Mouse (Mus musculus) CH12.LX (cell line): ENCODE measurements around the gene Zfp981.
"Not testable (repeated sequence)": the region's sequence is repeated elsewhere in the genome, so short reads cannot be mapped to it uniquely, and the experiment has no call there.

Experiments used
- CTCF ChIP-seq, 2 experiments: IDR thresholded peaks in 1 of 2; conservative IDR thresholded peaks in 1 of 2; 2 replicates each; pipeline ENCODE4 v1.5.1; 2011 to 2012; ENCODE audit warnings: low read depth in 2 of 2, low read length in 2 of 2, improper control_type of control experiment in 1 of 2, inconsistent platforms in 1 of 2, mild to moderate bottlenecking in 1 of 2, moderate library complexity in 1 of 2
- EP300 ChIP-seq: IDR thresholded peaks from 2 replicates; pipeline ENCODE4 v1.6.1; 2011; ENCODE audit warnings: low read length, improper control_type of control experiment
- NELFE ChIP-seq: IDR thresholded peaks from 2 replicates; pipeline ENCODE4 v1.6.1; 2011; ENCODE audit warnings: low read depth, low read length, improper control_type of control experiment
- NRF1 ChIP-seq: IDR thresholded peaks from 2 replicates; pipeline ENCODE4 v1.6.1; 2014; ENCODE audit warnings: low read depth, mild to moderate bottlenecking, inconsistent platforms, low read length, improper control_type of control experiment, moderate library complexity
- POLR2A ChIP-seq: IDR thresholded peaks from 2 replicates; pipeline ENCODE4 v1.6.1; 2011; ENCODE audit warnings: low read depth, mild to moderate bottlenecking, improper control_type of control experiment, low read length
- SMC3 ChIP-seq: IDR thresholded peaks from 2 replicates; pipeline ENCODE4 v1.6.1; 2011; ENCODE audit warnings: low read depth, low read length, improper control_type of control experiment

GRCm38 (mm10) chr4:146511871-146512270, 10.0 kb downstream of the Zfp981 start:
- not testable (repeated sequence) for TF ChIP-seq SMC3; NELFE; CTCF (conservative IDR thresholded peaks at IDR 0.05 in 1 of 2, IDR thresholded peaks at IDR 0.05 in 1 of 2; ENCODE audit: low read depth in 2 of 2, low read length in 2 of 2); POLR2A; EP300; NRF1
